Mouse (Mus musculus) thymus, postnatal 0 days (tissue): ENCODE measurements around the gene Nhej1. TPM values are rescaled to one million over a fixed set of nuclear protein-coding genes. Genes with fewer than 3 reads are reported as not detected.

Experiments used
- DNase-seq: peaks from one replicate; pipeline ENCODE4 v3.0.0-alpha.2; 2015; ENCODE audit warnings: low spot score
- polyA plus RNA-seq: library from polyadenylated mRNA; unstranded; fragments of >200 nt; fragmentation: Nextera tagmentation; extraction: Ambion mirVana; gene quantifications from 2 replicates; pipeline ENCODE4 v1.2.1, GENCODE M21; 2015

The Nhej1 gene
- polyA plus RNA-seq, 1 experiment from 2014 or later, result 14.6 TPM

DNA sequence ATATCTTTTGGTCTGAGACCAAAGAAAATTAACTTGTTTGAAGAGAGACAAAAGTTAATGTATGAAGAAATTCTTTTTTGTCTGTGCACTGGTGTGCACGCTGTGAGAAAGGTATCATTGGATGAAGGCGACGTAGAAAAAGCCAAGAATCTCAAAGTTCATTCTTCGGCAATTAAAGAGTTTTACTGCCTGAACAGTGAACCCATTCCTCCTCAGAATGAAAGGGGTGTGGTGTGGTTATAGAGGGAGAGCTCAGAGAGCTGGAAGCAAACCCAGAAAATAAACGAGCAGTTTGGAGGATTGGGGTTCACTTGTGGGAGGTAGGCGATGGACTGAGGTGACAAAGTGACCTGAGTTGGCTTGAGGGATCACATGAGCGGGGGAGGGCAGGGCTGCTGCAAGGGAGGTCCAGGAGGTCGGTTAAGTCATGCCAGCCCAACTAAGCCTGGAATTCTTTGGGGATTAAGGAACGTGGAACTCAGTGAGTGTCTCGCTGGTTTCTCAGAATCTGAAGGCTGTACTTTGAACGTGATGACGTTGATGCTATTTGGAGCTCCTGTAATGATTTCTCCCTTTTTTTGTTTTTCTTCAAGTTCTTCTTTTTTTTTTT is 188.7 kb downstream of the Nhej1 start:
- no peak for DNase-seq

DNA sequence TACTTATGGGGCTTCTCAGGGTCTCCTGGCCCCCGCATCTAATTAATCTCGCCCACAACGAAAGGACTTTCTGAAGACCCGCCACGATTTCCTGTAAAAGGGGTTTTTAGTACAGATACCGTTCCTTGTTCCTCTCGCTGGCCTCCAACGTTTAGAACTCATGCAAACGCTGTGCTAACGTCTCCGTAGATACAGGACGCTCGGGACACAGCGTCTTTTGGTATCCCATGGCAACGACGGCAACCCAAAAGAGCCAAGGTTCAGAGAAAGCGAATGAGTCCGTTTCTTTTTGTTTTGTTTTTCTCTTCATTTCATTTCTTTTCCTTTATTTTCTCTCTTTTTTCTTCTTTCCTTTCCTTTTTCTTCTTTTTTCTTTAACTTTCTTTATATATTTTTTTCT is 189.6 kb downstream of the Nhej1 start, which contains the start of gene Cfap65:
TSS of gene Cfap65 (minus strand) at position 198 of the 400 bp plus-strand sequence.
- DNase-seq, result no peak

DNA sequence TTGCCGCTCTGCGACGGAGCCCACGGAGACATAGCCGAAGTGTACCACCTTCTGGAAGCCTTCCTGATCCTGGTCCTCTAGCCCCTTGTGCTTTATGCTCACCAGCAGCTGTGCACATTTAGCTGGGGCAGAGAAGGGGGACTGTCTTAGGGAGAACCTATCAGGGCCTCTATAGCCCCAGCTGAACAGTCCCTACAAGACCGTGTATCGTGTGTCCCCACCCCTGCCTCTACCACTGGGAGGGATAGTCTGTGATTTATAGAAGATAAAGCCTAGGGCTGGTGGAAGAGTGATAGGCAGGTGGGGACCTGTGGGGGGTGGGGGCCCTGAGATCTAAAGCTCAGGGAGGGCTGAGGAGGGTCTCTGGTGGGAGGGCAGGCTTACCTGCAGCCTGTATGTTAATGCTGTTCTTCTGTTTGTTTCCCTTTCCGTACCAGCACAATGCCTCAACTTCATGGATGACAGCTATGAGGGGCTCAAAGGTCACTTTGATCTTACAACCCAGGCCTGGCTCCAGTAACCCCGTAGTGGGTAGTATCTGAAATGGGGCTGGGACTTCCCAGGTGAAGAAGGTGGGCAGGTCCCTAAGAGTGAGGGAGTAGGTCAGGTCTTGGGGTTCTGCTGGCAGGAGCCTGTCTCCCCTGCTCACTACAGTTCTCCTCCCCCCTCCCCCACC is 197.2 kb downstream of the Nhej1 start:
- DNase-seq, result no peak

DNA sequence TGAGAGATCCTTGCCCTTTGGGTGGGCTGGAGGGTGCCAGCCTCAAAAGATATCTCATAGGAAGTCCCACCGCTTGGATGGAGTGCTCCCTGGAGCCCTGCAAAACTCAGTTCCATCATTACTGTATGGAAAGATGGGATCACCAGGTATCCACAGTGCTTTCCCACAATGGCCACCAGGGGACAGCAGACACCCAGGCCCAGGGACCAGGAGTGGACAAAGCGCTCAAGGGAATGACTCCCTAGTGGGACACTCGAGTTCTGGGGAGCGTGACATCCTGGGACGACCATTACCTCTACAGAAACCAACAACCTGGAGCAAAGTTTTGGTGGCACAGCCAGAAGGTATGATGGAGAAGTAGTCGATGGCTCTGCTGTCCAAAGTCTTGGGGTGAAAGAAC is 198.3 kb downstream of the Nhej1 start:
- no peak for DNase-seq

DNA sequence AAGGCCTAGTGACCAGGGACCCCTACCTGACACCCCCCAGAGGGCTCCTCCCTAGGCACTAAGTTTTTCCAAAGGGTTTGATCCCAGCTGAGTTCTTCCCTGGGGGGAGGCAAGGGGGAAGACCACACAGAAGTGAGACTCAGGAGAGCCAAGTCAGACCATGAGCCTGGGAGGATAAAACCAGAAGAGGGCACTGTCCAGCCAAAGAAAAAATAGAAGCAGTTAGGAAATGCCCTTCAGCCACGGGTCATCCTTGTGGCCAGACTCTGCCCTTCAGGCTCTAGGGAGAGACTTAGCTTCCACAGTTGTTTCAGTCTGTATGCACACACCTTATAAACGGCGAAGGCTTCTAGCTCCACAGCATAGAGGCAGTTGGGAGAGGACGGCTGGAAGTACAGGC is 200.5 kb downstream of the Nhej1 start:
- DNase-seq, result no peak

Other genes starting within 250 kb of the Nhej1 start
- not detected in 2 replicates for gene Fev, start 239.8 kb downstream of the Nhej1 start, polyA plus RNA-seq
- gene Cryba2, start 232.1 kb downstream of the Nhej1 start, polyA plus RNA-seq, result 0.37 and 1.1 TPM in 2 replicates
- 0.04 and 0.08 TPM in 2 replicates for gene Cfap65, start 189.6 kb downstream of the Nhej1 start, polyA plus RNA-seq
- gene Ihh, start 173.5 kb downstream of the Nhej1 start, polyA plus RNA-seq, result 0.21 and 0.22 TPM in 2 replicates
- gene Slc23a3, start 8.7 kb upstream of the Nhej1 start, polyA plus RNA-seq, result 0.20 and 0.41 TPM in 2 replicates
- 74.5 and 79.4 TPM in 2 replicates for gene Cnppd1, start 17.5 kb upstream of the Nhej1 start, polyA plus RNA-seq
- 41.8 and 43.7 TPM in 2 replicates for gene Retreg2, start 17.6 kb upstream of the Nhej1 start, polyA plus RNA-seq
- gene Zfand2b, start 43.4 kb upstream of the Nhej1 start, polyA plus RNA-seq, result 47.8 and 48.6 TPM in 2 replicates
- 9.4 and 11.4 TPM in 2 replicates for gene Abcb6, start 55.2 kb upstream of the Nhej1 start, polyA plus RNA-seq
- gene Ankzf1, start 67.0 kb upstream of the Nhej1 start, polyA plus RNA-seq, result 16.0 and 17.7 TPM in 2 replicates
- 12.7 and 14.3 TPM in 2 replicates for gene Atg9a, start 67.0 kb upstream of the Nhej1 start, polyA plus RNA-seq
- 10.9 and 11.3 TPM in 2 replicates for gene Glb1l, start 85.6 kb upstream of the Nhej1 start, polyA plus RNA-seq
- gene Stk16, start 85.6 kb upstream of the Nhej1 start, polyA plus RNA-seq, result 114 and 120 TPM in 2 replicates
- 170 and 193 TPM in 2 replicates for gene Tuba4a, start 94.7 kb upstream of the Nhej1 start, polyA plus RNA-seq
- gene A630095N17Rik, start 106.9 kb upstream of the Nhej1 start, polyA plus RNA-seq, result 0.78 and 0.96 TPM in 2 replicates
- gene Dnajb2, start 111.2 kb upstream of the Nhej1 start, polyA plus RNA-seq, result 14.2 and 14.7 TPM in 2 replicates
- 0.98 and 1.1 TPM in 2 replicates for gene Ptprn, start 139.3 kb upstream of the Nhej1 start, polyA plus RNA-seq
- gene Resp18, start 153.2 kb upstream of the Nhej1 start, polyA plus RNA-seq, result 1.5 and 1.7 TPM in 2 replicates
- gene Dnpep, start 192.8 kb upstream of the Nhej1 start, polyA plus RNA-seq, result 84.3 and 87.0 TPM in 2 replicates
- 6.0 and 7.4 TPM in 2 replicates for gene Des, start 235.1 kb upstream of the Nhej1 start, polyA plus RNA-seq